Mouse (Mus musculus) layer of hippocampus, adult 8-10 months (tissue): Measurements from ENCODE around the gene Arl6ip5. TPM values are rescaled to one million over a fixed set of nuclear protein-coding genes. Genes with fewer than 3 reads are reported as not detected.
A peak's percentile ranks its signal among the peaks of the same experiment; 100 is the strongest.

Experiments
- DNase-seq, 2 experiments: peaks; one replicate each; pipeline ENCODE4 v3.0.0; 2022; ENCODE audit warnings: low spot score in 2 of 2
- total RNA-seq, 4 experiments: library from RNA; stranded (reverse); gene quantifications; 2 replicates each; pipeline ENCODE4 v1.2.4; 2022

Arl6ip5 gene
- total RNA-seq, 4 experiments from 2014 or later, result 158 to 182 (median 170) TPM

- no peak for DNase-seq
Observed at GRCm38 (mm10) chr6:97269596-97269995, 59.1 kb downstream of the Arl6ip5 start.

- DNase-seq, result no peak
Observed at GRCm38 (mm10) chr6:97272349-97272748, 61.9 kb downstream of the Arl6ip5 start.

- no peak for DNase-seq
Observed at GRCm38 (mm10) chr6:97273058-97273710, 62.7 kb downstream of the Arl6ip5 start.

- no peak for DNase-seq
Observed at GRCm38 (mm10) chr6:97273777-97274176, 63.3 kb downstream of the Arl6ip5 start.

- no peak for DNase-seq
Observed at GRCm38 (mm10) chr6:97275760-97276159, 65.3 kb downstream of the Arl6ip5 start.

DNA sequence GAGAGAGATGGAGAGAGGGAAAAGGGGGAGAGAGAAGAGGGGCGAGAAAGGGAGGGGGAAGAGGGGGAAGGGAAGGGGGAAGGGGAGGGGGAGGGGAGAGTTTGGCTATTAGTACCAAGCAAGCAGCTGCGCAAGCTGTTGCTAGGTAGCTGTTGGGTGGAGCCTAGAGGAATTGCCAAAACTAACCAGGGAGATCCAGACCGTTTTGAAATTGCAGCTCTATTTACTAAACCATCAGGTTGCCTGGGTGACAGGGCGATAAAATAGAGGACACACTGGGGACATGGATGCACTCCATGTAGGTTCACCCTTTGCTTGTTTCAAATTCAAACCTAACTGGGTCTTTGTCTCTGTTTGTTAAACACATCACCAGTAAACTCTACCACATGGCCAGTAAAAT is 65.9 kb downstream of the Arl6ip5 start:
- DNase-seq, result no peak

DNA sequence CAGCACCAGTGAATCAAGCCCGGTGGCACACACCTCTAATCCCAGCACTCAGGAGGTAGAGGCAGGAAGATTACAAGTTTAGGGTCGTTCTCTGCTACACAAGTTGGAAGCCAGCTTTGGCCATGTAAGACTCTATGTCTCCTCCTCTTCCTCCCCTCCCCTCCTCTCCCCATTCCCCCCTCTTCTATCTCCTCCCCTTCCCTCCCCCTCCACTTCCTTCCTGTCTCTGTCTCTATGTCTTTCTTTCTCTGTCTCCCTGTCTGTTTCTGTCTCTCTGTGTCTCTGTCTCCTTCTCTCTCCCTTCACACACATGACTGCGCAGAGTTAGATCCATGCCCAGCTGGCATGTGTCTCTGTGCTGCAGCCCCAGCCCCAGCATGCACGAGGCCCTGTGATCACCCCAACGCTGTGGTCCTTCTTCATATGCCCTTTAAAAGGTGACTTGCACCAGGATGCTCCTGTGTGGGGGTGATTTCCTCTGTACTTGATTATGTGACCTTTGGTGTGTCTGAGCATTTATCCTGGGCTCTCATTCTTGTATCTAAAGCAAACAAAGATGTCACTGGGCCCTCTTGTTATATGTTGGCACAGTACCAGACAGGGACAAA is 66.5 kb downstream of the Arl6ip5 start:
- no peak for DNase-seq

GRCm38 (mm10) chr6:97278014-97278787 is 67.7 kb downstream of the Arl6ip5 start:
- DNase-seq, result peak; percentile 69 to 85

DNA sequence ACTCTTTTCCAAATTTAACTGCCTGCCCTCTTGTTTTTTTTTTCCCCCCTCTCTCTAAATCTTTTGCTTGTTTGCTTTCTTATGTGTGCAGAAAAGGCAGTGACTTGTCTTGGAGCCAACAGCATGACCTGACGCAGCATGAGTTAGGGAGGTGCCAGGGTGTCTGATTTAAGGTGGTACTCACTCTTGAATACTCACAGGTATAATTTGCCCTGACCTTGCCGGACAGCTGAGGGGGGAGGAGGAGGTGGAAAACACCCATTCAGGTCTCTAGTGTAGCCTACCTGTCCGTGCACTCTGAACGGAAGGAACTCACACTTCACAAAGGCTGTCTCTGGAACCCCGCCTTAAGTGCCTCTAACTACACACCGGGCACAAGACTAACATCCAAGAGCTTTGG is 68.4 kb downstream of the Arl6ip5 start:
- no peak for DNase-seq

Other genes with a start within 250 kb of the Arl6ip5 start
- under 1 TPM in 2 of 4 experiments, not detected in 2; 0.31 to 0.43 TPM for gene Fam19a4, start 150.3 kb upstream of the Arl6ip5 start, total RNA-seq
- gene Eogt, start 61.5 kb upstream of the Arl6ip5 start, total RNA-seq, result 10 to 100 TPM; 21.6 to 24.8 (median 23.2) TPM
- 10 to 100 TPM; 51.1 to 54.6 (median 52.1) TPM for gene Tmf1, start 31.6 kb upstream of the Arl6ip5 start, total RNA-seq
- 10 to 100 TPM; 68.2 to 76.3 (median 70.4) TPM for gene Uba3, start 5.0 kb upstream of the Arl6ip5 start, total RNA-seq
- under 1 TPM in 1 of 4 experiments, not detected in 3; 0.16 TPM for gene Lmod3, start 42.1 kb downstream of the Arl6ip5 start, total RNA-seq